Mouse (Mus musculus): Measurements from ENCODE around the gene Pvrig. TPM values are rescaled to one million over a fixed set of nuclear protein-coding genes. Genes with fewer than 3 reads are reported as not detected.
"Not testable (repeated sequence)": the region's sequence is repeated elsewhere in the genome, so short reads cannot be mapped to it uniquely, and the experiment has no call there.

The Pvrig gene
- under 1 TPM in 1 of 2 experiments, not detected in 1; 0.42 TPM for total RNA-seq (2021)
- long read RNA-seq, experiment 1: 0 reads
- long read RNA-seq, experiment 2: 0 reads

GRCm38 (mm10) chr5:138341661-138342060, at the start of gene Pvrig:
Gene Pvrig (plus strand): TSS chr5:138341961.
- DNase-seq (ENCODE audit: low spot score in 2 of 2): no peak

- no peak for DNase-seq (ENCODE audit: low spot score in 2 of 2)
Observed at GRCm38 (mm10) chr5:138294158-138294557, 47.6 kb upstream of the Pvrig start.

GRCm38 (mm10) chr5:138299613-138300012, 42.1 kb upstream of the Pvrig start:
- no peak for DNase-seq (ENCODE audit: low spot score in 2 of 2)

- DNase-seq (ENCODE audit: low spot score in 2 of 2): no peak
Observed at GRCm38 (mm10) chr5:138312795-138313194, 29.0 kb upstream of the Pvrig start.

- DNase-seq (ENCODE audit: low spot score in 2 of 2): no peak
Observed at GRCm38 (mm10) chr5:138343216-138343615, 1.5 kb downstream of the Pvrig start.

- not testable (repeated sequence) for DNase-seq (ENCODE audit: low spot score in 2 of 2)
Observed at GRCm38 (mm10) chr5:138363208-138363607, 21.4 kb downstream of the Pvrig start.

- not testable (repeated sequence) for DNase-seq (ENCODE audit: low spot score in 2 of 2)
Observed at GRCm38 (mm10) chr5:138365347-138365746, 23.6 kb downstream of the Pvrig start.

Other genes with a start within 250 kb of the Pvrig start
- gene Zscan21, start 225.1 kb upstream of the Pvrig start, total RNA-seq (2021): 10 to 100 TPM; 17.2 to 17.4 TPM
- 10 to 100 TPM; 11.2 to 12.6 TPM for gene Zfp113, start 186.2 kb upstream of the Pvrig start, total RNA-seq (2021)
- gene Cops6, start 180.9 kb upstream of the Pvrig start, total RNA-seq (2021): 100 to 1,000 TPM; 142 to 146 TPM
- 10 to 100 TPM; 19.9 to 22.1 TPM for gene Ap4m1, start 170.0 kb upstream of the Pvrig start, total RNA-seq (2021)
- 10 to 100 TPM; 14.0 to 15.7 TPM for gene Mcm7, start 169.5 kb upstream of the Pvrig start, total RNA-seq (2021)
- gene Taf6, start 154.5 kb upstream of the Pvrig start, total RNA-seq (2021): 10 to 100 TPM; 42.4 to 43.2 TPM
- 10 to 100 TPM; 13.0 to 16.3 TPM for gene Cnpy4, start 154.5 kb upstream of the Pvrig start, total RNA-seq (2021)
- 1 to 10 TPM; 8.6 TPM for gene Mblac1, start 147.6 kb upstream of the Pvrig start, total RNA-seq (2021)
- gene Nxpe5, start 116.1 kb upstream of the Pvrig start, total RNA-seq (2021): under 1 TPM; 0.23 to 0.26 TPM
- gene Lamtor4, start 86.5 kb upstream of the Pvrig start, total RNA-seq (2021): 10 to 100 TPM; 50.7 to 56.1 TPM
- 10 to 100 TPM; 61.4 to 71.1 TPM for gene BC037034, start 77.9 kb upstream of the Pvrig start, total RNA-seq (2021)
- gene Gal3st4, start 69.1 kb upstream of the Pvrig start, total RNA-seq (2021): 1 to 10 TPM; 2.5 to 3.5 TPM
- gene Gm43720, start 62.0 kb upstream of the Pvrig start, total RNA-seq (2021): not detected
- 1 to 10 TPM in 1 of 2 experiments, under 1 TPM in 1; 0.95 to 1.2 TPM for gene Gpc2, start 62.0 kb upstream of the Pvrig start, total RNA-seq (2021)
- gene Stag3, start 61.7 kb upstream of the Pvrig start, total RNA-seq (2021): 1 to 10 TPM in 1 of 2 experiments, under 1 TPM in 1; 0.37 to 1.3 TPM
- gene Zfp157, start 99.5 kb downstream of the Pvrig start, total RNA-seq (2021): 10 to 100 TPM; 21.2 to 22.1 TPM
- not detected for gene 1700123K08Rik, start 222.8 kb downstream of the Pvrig start, total RNA-seq (2021)